Mouse (Mus musculus): ENCODE measurements around the gene Abhd17a. TPM values are rescaled to one million over a fixed set of nuclear protein-coding genes. Genes with fewer than 3 reads are reported as not detected.

Abhd17a gene
- polyA plus RNA-seq, 1 experiment from 2014 or later = 89.6 TPM

DNA sequence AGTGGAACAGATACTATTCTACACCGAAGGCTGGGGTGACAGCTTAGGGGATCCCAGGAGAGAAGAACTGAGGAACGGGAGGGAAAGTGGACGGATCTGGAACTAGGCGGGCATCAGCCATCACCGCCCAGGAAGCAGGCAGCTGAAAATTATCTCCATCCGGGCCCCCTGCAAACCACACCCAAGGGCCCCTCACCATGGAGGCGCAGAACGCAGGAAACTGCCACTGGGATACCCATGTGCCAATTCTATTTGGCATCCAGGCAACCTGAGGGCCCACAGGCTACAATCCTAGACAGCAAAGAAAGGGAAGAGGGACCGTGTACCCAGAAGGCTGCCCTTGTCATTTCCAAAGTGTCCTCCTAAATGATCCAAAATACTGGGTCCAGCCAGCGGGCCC is 19.7 kb downstream of the Abhd17a start:
- no peak for ATAC-seq (ENCODE audit: low FRiP score)
- 0 out of 2 replicates have a peak overlapping the region, but pooled peaks have one; percentile 50 for H3K27ac ChIP-seq
- peaks cover 61% of the 10 kb centered on the region for H3K4me1 ChIP-seq
- H3K9ac ChIP-seq = peak overlapping the region; percentile 44; the same call in 1 of the 2 replicates
- WGBS = 89% methylated on average over 10 of the region's 10 CpGs
- H3K27me3 ChIP-seq = no peaks in the 10 kb centered on the region
- H3K4me2 ChIP-seq = peak overlapping the region; percentile 44
- no peak overlapping the region for H3K4me3 ChIP-seq (replicated peaks)
- H3K36me3 ChIP-seq (replicated peaks) = peaks cover 12% of the 10 kb centered on the region
- H3K9me3 ChIP-seq = no peaks in the 10 kb centered on the region

DNA sequence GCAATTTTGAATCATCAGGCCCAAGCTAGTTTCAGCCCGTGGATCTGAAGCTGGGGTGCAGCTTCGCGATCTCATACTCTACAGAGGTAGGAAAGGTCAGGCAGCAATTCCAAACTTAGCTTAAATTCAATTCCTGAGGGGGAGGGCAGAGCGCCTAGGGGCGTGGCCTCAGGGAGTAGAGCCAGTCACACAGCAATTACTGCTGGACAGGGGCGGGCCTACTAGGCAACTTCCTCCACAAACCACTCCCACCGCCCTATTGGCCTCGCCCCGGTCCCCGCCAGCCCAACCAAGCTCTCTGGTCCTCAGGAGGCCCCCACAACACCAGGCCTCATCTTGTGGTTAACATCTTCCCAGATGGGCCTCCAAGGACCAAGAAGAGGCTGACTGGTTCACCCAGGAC is 20.5 kb downstream of the Abhd17a start:
- Histone ChIP-seq H3K4me1 (peaks cover 54% of the 10 kb centered on the region), H3K36me3 (replicated peaks) (peaks cover 12% of the 10 kb centered on the region), H3K27me3 (no peaks in the 10 kb centered on the region), H3K4me3 (replicated peaks) (no peak overlapping the region), H3K9me3 (no peaks in the 10 kb centered on the region), H3K4me2 (no peak overlapping the region), H3K27ac (no peak overlapping the region), H3K9ac (no peak overlapping the region)
- ATAC-seq (ENCODE audit: low FRiP score) = no peak
- WGBS = 35% methylated on average over 10 of the region's 10 CpGs

DNA sequence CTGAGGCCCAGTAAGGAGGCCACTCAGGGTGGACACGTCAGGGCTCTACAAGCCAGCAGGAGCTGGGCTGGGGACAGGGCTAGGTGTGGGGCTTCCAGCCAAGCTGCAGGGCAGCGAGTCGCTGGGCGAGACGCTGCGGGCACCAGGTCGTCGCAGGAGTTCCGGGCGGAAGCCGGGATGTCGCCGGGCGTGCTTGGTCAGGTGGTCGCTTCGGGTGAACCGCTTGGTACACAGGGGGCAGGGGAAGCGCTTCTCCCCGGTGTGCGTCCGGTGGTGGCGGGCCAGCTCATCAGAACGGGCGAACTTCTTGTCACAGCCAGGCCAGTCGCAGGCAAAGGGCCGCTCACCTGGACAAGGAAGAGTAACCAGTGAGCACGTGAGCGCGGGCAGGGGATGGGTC is 21.3 kb downstream of the Abhd17a start:
- no peak for ATAC-seq (ENCODE audit: low FRiP score)
- Histone ChIP-seq H3K4me3 (replicated peaks) (no peak overlapping the region), H3K4me1 (peaks cover 46% of the 10 kb centered on the region), H3K9ac (no peak overlapping the region), H3K27ac (no peak overlapping the region), H3K36me3 (replicated peaks) (peaks cover 12% of the 10 kb centered on the region), H3K27me3 (no peaks in the 10 kb centered on the region), H3K4me2 (no peak overlapping the region), H3K9me3 (no peaks in the 10 kb centered on the region)
- 96% methylated on average over 29 of the region's 29 CpGs for WGBS

DNA sequence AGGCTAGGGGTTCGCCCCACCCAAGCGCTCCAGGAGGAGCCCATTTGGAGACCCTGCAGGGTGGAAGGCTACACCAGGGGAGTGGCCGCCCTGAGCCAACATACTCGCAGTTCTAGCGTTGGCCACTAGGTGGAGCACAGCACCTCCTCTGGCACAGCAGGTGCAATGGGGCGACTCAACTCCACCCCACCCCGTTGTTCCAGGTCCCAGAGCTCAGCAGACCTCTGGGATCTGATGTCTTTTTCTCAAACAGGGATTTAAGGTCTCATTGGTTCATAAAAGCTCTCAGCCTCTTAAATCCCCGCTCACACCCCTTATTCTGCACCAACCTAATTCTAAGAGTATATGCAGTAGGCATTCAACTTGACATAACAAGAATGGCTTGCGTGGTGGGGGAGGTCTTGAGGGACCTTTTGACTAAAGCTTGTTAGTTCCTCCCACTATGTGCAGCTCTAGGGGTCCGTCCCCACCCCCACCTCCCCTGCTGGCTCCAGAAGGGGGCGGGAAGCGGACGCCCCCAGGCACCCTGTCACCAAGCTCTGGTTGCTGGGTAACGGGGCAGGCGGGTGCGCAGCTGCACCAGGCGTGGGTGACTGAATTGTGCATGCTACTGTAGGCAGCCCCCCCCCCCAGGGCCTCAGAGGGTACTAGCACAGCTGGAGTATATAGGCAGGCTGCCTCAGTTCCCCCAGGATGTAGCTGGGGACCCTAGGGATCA is 23.6 kb downstream of the Abhd17a start:
- H3K4me2 ChIP-seq = peak overlapping the region; percentile 35
- H3K4me1 ChIP-seq = peaks cover 42% of the 10 kb centered on the region
- peaks cover 12% of the 10 kb centered on the region for H3K36me3 ChIP-seq (replicated peaks)
- no peaks in the 10 kb centered on the region for H3K9me3 ChIP-seq
- no peak overlapping the region for H3K9ac ChIP-seq
- peak; percentile 70 for ATAC-seq (ENCODE audit: low FRiP score)
- H3K27me3 ChIP-seq = no peaks in the 10 kb centered on the region
- no peak overlapping the region for H3K4me3 ChIP-seq (replicated peaks)
- H3K27ac ChIP-seq = peak overlapping the region; percentile 80
- 16% methylated on average over 17 of the region's 17 CpGs for WGBS

DNA sequence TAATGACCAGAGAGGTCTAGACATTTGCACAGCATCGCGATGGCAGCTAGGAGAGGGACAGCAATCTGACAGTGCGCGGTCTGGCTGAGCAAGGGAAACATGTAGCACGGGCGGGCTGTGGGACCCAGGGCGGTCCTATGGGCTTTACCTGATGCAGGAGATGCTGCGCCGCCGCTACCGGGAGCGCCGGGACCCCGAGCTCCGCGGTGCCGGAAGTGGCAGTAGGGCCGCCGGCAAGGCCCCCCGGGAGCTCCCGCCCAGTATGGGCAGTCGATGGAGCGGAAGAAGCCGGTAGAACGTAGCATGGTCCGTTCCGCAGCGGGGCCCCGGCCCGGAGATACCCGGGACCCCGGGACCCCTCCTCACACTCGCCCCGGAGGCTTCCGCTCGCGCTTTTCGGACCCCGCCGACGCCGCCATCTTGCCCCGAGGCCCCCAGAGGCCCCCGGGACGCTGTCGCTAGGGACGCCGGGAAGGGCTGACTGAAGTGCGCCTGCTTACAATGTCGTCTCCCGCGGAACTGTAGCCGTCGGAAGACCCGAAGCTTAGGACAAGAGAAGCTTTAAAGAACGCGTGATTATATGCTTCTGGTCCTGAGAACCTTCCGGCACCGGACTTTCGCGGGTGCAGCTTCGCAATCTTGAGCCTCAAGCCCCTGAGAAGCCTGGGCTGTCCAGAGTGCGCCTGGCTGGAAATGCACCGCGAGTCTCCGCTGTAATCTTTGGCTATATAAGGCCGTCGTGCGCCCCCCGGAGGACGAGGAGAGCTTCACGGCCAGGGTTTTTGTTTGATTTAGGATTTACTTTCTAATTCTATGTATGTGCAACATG is 28.8 kb downstream of the Abhd17a start, which contains the start of gene Rexo1:
Gene Rexo1, minus strand, starts transcription at position 445 of the 829 bp plus-strand sequence.
- peak within 1 kb of the TSS; percentile 91 for H3K9ac ChIP-seq
- peak within 1 kb of the TSS; percentile 99 for H3K4me3 ChIP-seq (replicated peaks)
- H3K9me3 ChIP-seq = no peaks in the 10 kb centered on the region
- H3K36me3 ChIP-seq (replicated peaks) = no peaks in the 10 kb centered on the region
- WGBS = under 1% methylated on average over 72 of the region's 72 CpGs
- H3K4me1 ChIP-seq = peaks cover 43% of the 10 kb centered on the region
- H3K27me3 ChIP-seq = no peaks in the 10 kb centered on the region
- peak within 1 kb of the TSS; percentile 91 for H3K27ac ChIP-seq
- ATAC-seq (ENCODE audit: low FRiP score) = peak; percentile 82
- H3K4me2 ChIP-seq = peak within 1 kb of the TSS; percentile 95

GRCm38 (mm10) chr10:80560621-80561020 is 29.5 kb downstream of the Abhd17a start:
- Histone ChIP-seq H3K36me3 (replicated peaks) (no peaks in the 10 kb centered on the region), H3K27ac (no peak overlapping the region), H3K4me2 (peak overlapping the region; percentile 95), H3K9ac (peak overlapping the region; percentile 91), H3K9me3 (no peaks in the 10 kb centered on the region), H3K27me3 (no peaks in the 10 kb centered on the region), H3K4me1 (peaks cover 41% of the 10 kb centered on the region), H3K4me3 (replicated peaks) (peak overlapping the region; percentile 99)
- 0 out of 2 replicates have a peak, but pooled peaks have one; percentile 1 for ATAC-seq (ENCODE audit: low FRiP score)
- WGBS = 3% methylated on average over 13 of the region's 13 CpGs

GRCm38 (mm10) chr10:80559431-80559830 is 30.7 kb downstream of the Abhd17a start:
- Histone ChIP-seq H3K4me2 (no peak overlapping the region), H3K9ac (no peak overlapping the region), H3K9me3 (no peaks in the 10 kb centered on the region), H3K4me1 (peaks cover 41% of the 10 kb centered on the region), H3K4me3 (replicated peaks) (no peak overlapping the region; the same call in 1 of the 2 replicates), H3K36me3 (replicated peaks) (no peaks in the 10 kb centered on the region), H3K27me3 (no peaks in the 10 kb centered on the region), H3K27ac (no peak overlapping the region)
- WGBS = 91% methylated on average over 7 of the region's 7 CpGs
- ATAC-seq (ENCODE audit: low FRiP score) = no peak

DNA sequence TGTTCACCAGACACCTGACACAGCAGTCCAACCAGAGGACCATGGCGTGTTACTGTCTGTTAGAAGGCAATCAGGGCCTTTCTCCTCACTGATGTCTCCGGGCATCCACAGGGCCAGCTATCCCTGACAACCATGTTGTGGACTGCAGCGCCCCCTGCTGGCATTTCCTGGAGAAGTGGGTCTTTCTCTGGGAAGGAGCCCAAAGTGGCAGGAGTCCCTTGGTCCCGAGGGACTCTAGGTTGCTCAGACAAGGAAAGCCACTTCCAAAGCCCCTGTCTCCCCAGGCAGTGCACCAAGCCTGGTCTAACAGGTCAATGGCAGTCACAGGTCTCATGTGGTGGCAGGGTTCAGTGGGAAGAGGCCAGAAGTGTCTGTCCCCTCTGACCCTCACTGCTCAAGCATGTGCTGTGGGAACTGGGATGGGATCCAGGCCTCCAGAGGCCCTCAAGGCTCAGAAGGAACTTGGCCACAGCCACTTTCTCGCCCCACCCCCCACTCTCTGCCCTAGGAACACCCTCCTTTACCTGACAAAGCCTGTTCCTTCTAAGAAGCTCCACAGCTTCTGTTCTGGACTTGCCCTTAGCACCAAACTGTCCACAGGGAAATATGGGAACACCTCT is 32.7 kb downstream of the Abhd17a start:
- no peaks in the 10 kb centered on the region for H3K9me3 ChIP-seq
- no peaks in the 10 kb centered on the region for H3K27me3 ChIP-seq
- WGBS = 27% methylated on average over 5 of the region's 5 CpGs
- no peak overlapping the region for H3K27ac ChIP-seq
- no peak for ATAC-seq (ENCODE audit: low FRiP score)
- H3K4me1 ChIP-seq = peaks cover 39% of the 10 kb centered on the region
- no peak overlapping the region for H3K4me3 ChIP-seq (replicated peaks)
- peak overlapping the region; percentile 21; the same call in 1 of the 2 replicates for H3K9ac ChIP-seq
- H3K36me3 ChIP-seq (replicated peaks) = no peaks in the 10 kb centered on the region
- no peak overlapping the region for H3K4me2 ChIP-seq

- Histone ChIP-seq H3K4me3 (replicated peaks) (no peak overlapping the region), H3K4me1 (peaks cover 14% of the 10 kb centered on the region), H3K9me3 (no peaks in the 10 kb centered on the region), H3K36me3 (replicated peaks) (peaks cover 19% of the 10 kb centered on the region), H3K27ac (no peak overlapping the region), H3K4me2 (no peak overlapping the region), H3K9ac (no peak overlapping the region), H3K27me3 (no peaks in the 10 kb centered on the region)
- no peak for ATAC-seq (ENCODE audit: low FRiP score)
- 95% methylated on average over 6 of the region's 6 CpGs for WGBS
Measured at GRCm38 (mm10) chr10:80553997-80554396, 36.1 kb downstream of the Abhd17a start.

DNA sequence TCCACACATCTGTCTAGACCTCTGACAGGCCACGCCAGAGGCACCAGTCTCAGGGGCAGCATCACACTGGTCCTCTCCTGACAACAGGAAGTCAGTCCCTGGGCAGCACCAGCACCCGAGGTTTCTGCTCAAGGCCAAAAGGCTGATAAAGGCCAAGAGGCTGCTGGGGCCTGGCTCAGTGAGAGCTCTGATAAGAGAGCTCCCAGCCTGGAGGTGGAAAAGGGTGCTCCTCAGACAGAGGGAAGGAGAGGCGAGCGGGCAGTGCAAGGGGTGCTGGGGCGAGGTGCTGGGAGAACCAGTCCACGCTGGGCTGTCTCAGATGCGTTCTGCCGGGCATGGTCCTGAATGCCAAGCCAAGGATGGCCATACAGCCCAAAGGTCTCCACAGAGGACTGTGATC is 36.6 kb downstream of the Abhd17a start:
- no peaks in the 10 kb centered on the region for H3K9me3 ChIP-seq
- 95% methylated on average over 8 of the region's 8 CpGs for WGBS
- H3K4me3 ChIP-seq (replicated peaks) = no peak overlapping the region
- no peak overlapping the region for H3K4me2 ChIP-seq
- H3K9ac ChIP-seq = no peak overlapping the region
- peaks cover 22% of the 10 kb centered on the region for H3K36me3 ChIP-seq (replicated peaks)
- peaks cover 14% of the 10 kb centered on the region for H3K4me1 ChIP-seq
- no peak overlapping the region for H3K27ac ChIP-seq
- ATAC-seq (ENCODE audit: low FRiP score) = no peak
- no peaks in the 10 kb centered on the region for H3K27me3 ChIP-seq

GRCm38 (mm10) chr10:80552364-80552763 is 37.8 kb downstream of the Abhd17a start:
- ATAC-seq (ENCODE audit: low FRiP score) = no peak
- WGBS = 64% methylated on average over 9 of the region's 9 CpGs
- Histone ChIP-seq H3K27me3 (no peaks in the 10 kb centered on the region), H3K9me3 (no peaks in the 10 kb centered on the region), H3K4me2 (no peak overlapping the region), H3K27ac (no peak overlapping the region), H3K4me1 (peaks cover 6% of the 10 kb centered on the region), H3K9ac (no peak overlapping the region), H3K36me3 (replicated peaks) (peaks cover 34% of the 10 kb centered on the region), H3K4me3 (replicated peaks) (no peak overlapping the region)

- Histone ChIP-seq H3K4me3 (replicated peaks) (no peak overlapping the region), H3K9me3 (no peaks in the 10 kb centered on the region), H3K4me2 (no peak overlapping the region), H3K27ac (no peak overlapping the region), H3K27me3 (no peaks in the 10 kb centered on the region), H3K9ac (no peak overlapping the region), H3K4me1 (peaks cover 2% of the 10 kb centered on the region; the same call in 1 of the 2 replicates), H3K36me3 (replicated peaks) (peaks cover 65% of the 10 kb centered on the region)
- ATAC-seq (ENCODE audit: low FRiP score) = no peak
- 92% methylated on average over 21 of the region's 21 CpGs for WGBS
Measured at GRCm38 (mm10) chr10:80549279-80549678, 40.9 kb downstream of the Abhd17a start.
